Mouse (Mus musculus) liver, embryonic 14.5 days (tissue): Measurements from ENCODE around the gene Lrrc25.

Experiments used
- CTCF ChIP-seq: IDR thresholded peaks from 2 replicates; pipeline ENCODE4 v1.5.1; 2016; ENCODE audit warnings: antibody characterized with exemption, low read depth, control low read depth
- EP300 ChIP-seq: IDR thresholded peaks from 2 replicates; pipeline ENCODE4 v1.6.1; 2016; ENCODE audit warnings: antibody characterized with exemption, low read depth

- no peak for TF ChIP-seq CTCF
- no peak for TF ChIP-seq EP300
Measured at GRCm38 (mm10) chr8:70613763-70614162, 2.2 kb upstream of the Lrrc25 start.
